Mouse (Mus musculus) midbrain, embryonic 15.5 days (tissue): ENCODE measurements around the gene Pigc. TPM values are rescaled to one million over a fixed set of nuclear protein-coding genes. Genes with fewer than 3 reads are reported as not detected.
A peak's percentile ranks its signal among the peaks of the same experiment; 100 is the strongest.

ENCODE experiments used
- ATAC-seq: fragments of 200-750 bp; cut with Nextera tagmentation; replicated peaks from 2 replicates; pipeline ENCODE4 v1.8.0; 2017; ENCODE audit warnings: moderate TSS enrichment
- H3K27ac ChIP-seq: fragments of 300-500 bp; sonication (generic); 2 replicates; pipeline ENCODE4 v1.5.1; 2015; ENCODE audit warnings: mild to moderate bottlenecking, inconsistent platforms
- H3K27me3 ChIP-seq: fragments of 300-500 bp; sonication (generic); replicated peaks from 2 replicates; pipeline ENCODE4 v1.6.1; 2015; ENCODE audit warnings: inconsistent platforms
- H3K36me3 ChIP-seq: fragments of 300-500 bp; sonication (generic); replicated peaks from 2 replicates; pipeline ENCODE4 v1.6.1; 2015; ENCODE audit warnings: inconsistent platforms
- H3K4me1 ChIP-seq: fragments of 300-500 bp; sonication (generic); 2 replicates; pipeline ENCODE4 v1.6.1; 2015; ENCODE audit warnings: inconsistent platforms
- H3K4me2 ChIP-seq: fragments of 300-500 bp; sonication (generic); 2 replicates; pipeline ENCODE4 v1.6.1; 2015; ENCODE audit warnings: inconsistent platforms, mild to moderate bottlenecking, moderate library complexity
- H3K4me3 ChIP-seq: fragments of 300-500 bp; sonication (generic); 2 replicates; pipeline ENCODE4 v1.5.1; 2015; ENCODE audit warnings: mild to moderate bottlenecking, inconsistent platforms
- H3K9ac ChIP-seq: fragments of 300-500 bp; sonication (generic); 2 replicates; pipeline ENCODE4 v1.6.1; 2015; ENCODE audit warnings: mild to moderate bottlenecking, inconsistent platforms
- H3K9me3 ChIP-seq: fragments of 300-500 bp; sonication (generic); 2 replicates; pipeline ENCODE4 v1.6.1; 2016; ENCODE audit warnings: inconsistent platforms
- WGBS: fragments of 180-500 bp; shearing (Covaris S2); methylation state at CpG from one replicate; pipeline ENCODE4 v1.1.7; 2015; ENCODE audit warnings: mixed read lengths; 5-methylcytosine and 5-hydroxymethylcytosine counted together
- polyA plus RNA-seq: library from polyadenylated mRNA; unstranded; fragments of >200 nt; fragmentation: Nextera tagmentation; extraction: Ambion mirVana; gene quantifications from 2 replicates; pipeline ENCODE4 v1.2.1, GENCODE M21; 2015

The Pigc gene
- polyA plus RNA-seq, 1 experiment from 2014 or later, result 38.2 TPM

- H3K27me3 ChIP-seq, result no peaks in the 10 kb centered on the region
- no peaks in the 10 kb centered on the region for H3K9me3 ChIP-seq
- no peak for ATAC-seq
- 87% methylated on average over 13 of the region's 13 CpGs for WGBS
- H3K4me2 ChIP-seq, result no peak overlapping the region
- no peak overlapping the region for H3K27ac ChIP-seq
- no peak overlapping the region for H3K9ac ChIP-seq
- H3K4me3 ChIP-seq, result no peak overlapping the region
- H3K36me3 ChIP-seq, result no peaks in the 10 kb centered on the region
- H3K4me1 ChIP-seq, result no peaks in the 10 kb centered on the region
These were observed 49.1 kb downstream of the Pigc start for GRCm38 (mm10) chr1:162017975-162018600.

- no peak overlapping the region for H3K4me2 ChIP-seq
- H3K27me3 ChIP-seq, result no peaks in the 10 kb centered on the region
- H3K9me3 ChIP-seq, result no peaks in the 10 kb centered on the region
- no peak overlapping the region for H3K27ac ChIP-seq
- 87% methylated on average over 6 of the region's 6 CpGs for WGBS
- 0 out of 2 replicates have a peak, but pooled peaks cover under 1% of the 10 kb centered on the region for H3K4me1 ChIP-seq
- H3K36me3 ChIP-seq, result no peaks in the 10 kb centered on the region
- no peak overlapping the region for H3K9ac ChIP-seq
- ATAC-seq, result no peak
- H3K4me3 ChIP-seq, result no peak overlapping the region
These were observed 49.6 kb downstream of the Pigc start for GRCm38 (mm10) chr1:162018601-162018977.

- Histone ChIP-seq H3K4me2 (no peak overlapping the region), H3K9me3 (no peaks in the 10 kb centered on the region), H3K4me3 (no peak overlapping the region), H3K36me3 (no peaks in the 10 kb centered on the region), H3K9ac (no peak overlapping the region), H3K4me1 (0 out of 2 replicates have a peak, but pooled peaks cover 2% of the 10 kb centered on the region), H3K27ac (no peak overlapping the region; the same call in 1 of the 2 replicates), H3K27me3 (no peaks in the 10 kb centered on the region)
- WGBS, result 60% methylated on average over 7 of the region's 7 CpGs
- ATAC-seq, result 0 out of 2 replicates have a peak, but pooled peaks have one; percentile 22
These were observed 51.3 kb downstream of the Pigc start for GRCm38 (mm10) chr1:162020303-162020731.

GRCm38 (mm10) chr1:162020766-162021165, 51.8 kb downstream of the Pigc start:
- Histone ChIP-seq H3K4me2 (no peak overlapping the region), H3K27ac (no peak overlapping the region), H3K36me3 (no peaks in the 10 kb centered on the region), H3K9me3 (no peaks in the 10 kb centered on the region), H3K27me3 (no peaks in the 10 kb centered on the region), H3K4me3 (no peak overlapping the region), H3K4me1 (0 out of 2 replicates have a peak, but pooled peaks cover 2% of the 10 kb centered on the region), H3K9ac (no peak overlapping the region)
- ATAC-seq, result peak; percentile 71; the same call in 1 of the 2 replicates
- WGBS, result 53% methylated on average over 4 of the region's 4 CpGs

Other genes starting within 250 kb of the Pigc start
- gene Fasl, start 180.7 kb upstream of the Pigc start, polyA plus RNA-seq, result 0.12 and 0.14 TPM in 2 replicates
- gene Suco, start 92.5 kb upstream of the Pigc start, polyA plus RNA-seq, result 17.2 and 18.4 TPM in 2 replicates
- gene 4930558K02Rik, start 10.4 kb downstream of the Pigc start, polyA plus RNA-seq, result 0.22 TPM in 1 of 2 replicates, not detected in the other